Mouse (Mus musculus): Measurements from ENCODE around the gene Rbm15b. TPM values are rescaled to one million over a fixed set of nuclear protein-coding genes. Genes with fewer than 3 reads are reported as not detected.

The Rbm15b gene
- 17.8 and 19.6 TPM in 2 replicates for polyA plus RNA-seq (2015; fragmentation: Nextera tagmentation; extraction: Ambion mirVana)

GRCm38 (mm10) chr9:106886828-106887702 lies at the start of gene Rbm15b:
TSS of gene Rbm15b (minus strand) at chr9:106887428.
- 2% methylated on average over 91 of the region's 101 CpGs for WGBS
- peak within 1 kb of the TSS; percentile 94 for H3K27ac ChIP-seq (replicated peaks)
- H3K4me1 ChIP-seq (replicated peaks) = peaks cover 80% of the 10 kb centered on the region
- peak within 1 kb of the TSS; percentile 98 for H3K4me3 ChIP-seq
- ATAC-seq (ENCODE audit: low read depth) = peak; percentile 60
- peaks cover 59% of the 10 kb centered on the region for H3K36me3 ChIP-seq
- H3K9me3 ChIP-seq = no peaks in the 10 kb centered on the region
- H3K27me3 ChIP-seq = no peaks in the 10 kb centered on the region
- H3K4me2 ChIP-seq = peak within 1 kb of the TSS; percentile 100
- H3K9ac ChIP-seq = peak within 1 kb of the TSS; percentile 99

- H3K27me3 ChIP-seq = no peaks in the 10 kb centered on the region
- no peaks in the 10 kb centered on the region for H3K4me1 ChIP-seq (replicated peaks)
- H3K4me3 ChIP-seq = no peak overlapping the region
- ATAC-seq (ENCODE audit: low read depth) = no peak
- H3K9me3 ChIP-seq = no peaks in the 10 kb centered on the region
- 88% methylated on average over 1 of the region's 1 CpGs for WGBS
- no peak overlapping the region for H3K9ac ChIP-seq
- H3K27ac ChIP-seq (replicated peaks) = no peak overlapping the region
- H3K4me2 ChIP-seq = no peak overlapping the region
- H3K36me3 ChIP-seq = peaks cover 65% of the 10 kb centered on the region
Measured at GRCm38 (mm10) chr9:106934998-106935397, 47.8 kb upstream of the Rbm15b start.

- WGBS = 93% methylated on average over 6 of the region's 6 CpGs
- ATAC-seq (ENCODE audit: low read depth) = no peak
Measured at GRCm38 (mm10) chr9:106914878-106915277, 27.6 kb upstream of the Rbm15b start.

GRCm38 (mm10) chr9:106913759-106914158 lies 26.5 kb upstream of the Rbm15b start:
- no peak for ATAC-seq (ENCODE audit: low read depth)
- peaks cover 27% of the 10 kb centered on the region; the same call in 1 of the 2 replicates for H3K36me3 ChIP-seq
- no peak overlapping the region for H3K27ac ChIP-seq (replicated peaks)
- H3K4me1 ChIP-seq (replicated peaks) = no peaks in the 10 kb centered on the region
- H3K27me3 ChIP-seq = no peaks in the 10 kb centered on the region
- H3K9me3 ChIP-seq = no peaks in the 10 kb centered on the region
- no peak overlapping the region for H3K4me3 ChIP-seq
- WGBS = 22% methylated on average over 1 of the region's 1 CpGs
- no peak overlapping the region for H3K4me2 ChIP-seq
- no peak overlapping the region for H3K9ac ChIP-seq

More at GRCm38 (mm10) chr9:106914878-106915277, 27.6 kb upstream of the Rbm15b start:
- Histone ChIP-seq H3K9ac (no peak overlapping the region), H3K4me1 (replicated peaks) (no peaks in the 10 kb centered on the region), H3K9me3 (no peaks in the 10 kb centered on the region), H3K27ac (replicated peaks) (no peak overlapping the region), H3K27me3 (no peaks in the 10 kb centered on the region), H3K36me3 (peaks cover 19% of the 10 kb centered on the region; the same call in 1 of the 2 replicates), H3K4me3 (no peak overlapping the region), H3K4me2 (no peak overlapping the region)

- Histone ChIP-seq H3K27ac (replicated peaks) (no peak overlapping the region), H3K4me2 (no peak overlapping the region), H3K4me3 (no peak overlapping the region), H3K9me3 (no peaks in the 10 kb centered on the region), H3K9ac (no peak overlapping the region), H3K36me3 (peaks cover 37% of the 10 kb centered on the region; the same call in 1 of the 2 replicates), H3K4me1 (replicated peaks) (no peaks in the 10 kb centered on the region), H3K27me3 (no peaks in the 10 kb centered on the region)
- WGBS = 82% methylated on average over 1 of the region's 1 CpGs
- no peak for ATAC-seq (ENCODE audit: low read depth)
Measured at GRCm38 (mm10) chr9:106911624-106912023, 24.4 kb upstream of the Rbm15b start.

GRCm38 (mm10) chr9:106908715-106909114 lies 21.5 kb upstream of the Rbm15b start:
- Histone ChIP-seq H3K4me1 (replicated peaks) (no peaks in the 10 kb centered on the region), H3K4me2 (no peak overlapping the region), H3K36me3 (peaks cover 41% of the 10 kb centered on the region; the same call in 1 of the 2 replicates), H3K9me3 (no peaks in the 10 kb centered on the region), H3K27me3 (no peaks in the 10 kb centered on the region), H3K4me3 (no peak overlapping the region), H3K9ac (no peak overlapping the region), H3K27ac (replicated peaks) (peak overlapping the region; percentile 46; the same call in 1 of the 2 replicates)
- no peak for ATAC-seq (ENCODE audit: low read depth)
- WGBS = 53% methylated on average over 5 of the region's 5 CpGs

GRCm38 (mm10) chr9:106908174-106908573 lies 20.9 kb upstream of the Rbm15b start:
- WGBS = 90% methylated on average over 3 of the region's 3 CpGs
- H3K9ac ChIP-seq = no peak overlapping the region

GRCm38 (mm10) chr9:106906597-106906996 lies 19.4 kb upstream of the Rbm15b start:
- Histone ChIP-seq H3K4me1 (replicated peaks) (no peaks in the 10 kb centered on the region), H3K27me3 (no peaks in the 10 kb centered on the region), H3K9ac (no peak overlapping the region), H3K27ac (replicated peaks) (no peak overlapping the region), H3K4me2 (no peak overlapping the region), H3K4me3 (no peak overlapping the region), H3K36me3 (peaks cover 34% of the 10 kb centered on the region), H3K9me3 (no peaks in the 10 kb centered on the region)
- WGBS = 89% methylated on average over 8 of the region's 8 CpGs
- no peak for ATAC-seq (ENCODE audit: low read depth)

More at GRCm38 (mm10) chr9:106908174-106908573, 20.9 kb upstream of the Rbm15b start:
- Histone ChIP-seq H3K27me3 (no peaks in the 10 kb centered on the region), H3K4me3 (no peak overlapping the region), H3K9me3 (no peaks in the 10 kb centered on the region), H3K27ac (replicated peaks) (no peak overlapping the region), H3K4me2 (no peak overlapping the region), H3K36me3 (peaks cover 40% of the 10 kb centered on the region; the same call in 1 of the 2 replicates), H3K4me1 (replicated peaks) (no peaks in the 10 kb centered on the region)
- no peak for ATAC-seq (ENCODE audit: low read depth)

- Histone ChIP-seq H3K27me3 (no peaks in the 10 kb centered on the region), H3K9ac (no peak overlapping the region), H3K4me2 (no peak overlapping the region), H3K36me3 (peaks cover 48% of the 10 kb centered on the region), H3K9me3 (no peaks in the 10 kb centered on the region), H3K4me3 (no peak overlapping the region), H3K4me1 (replicated peaks) (no peaks in the 10 kb centered on the region), H3K27ac (replicated peaks) (no peak overlapping the region)
- no peak for ATAC-seq (ENCODE audit: low read depth)
- WGBS = 19% methylated on average over 1 of the region's 1 CpGs
Measured at GRCm38 (mm10) chr9:106903791-106904134, 16.5 kb upstream of the Rbm15b start.

GRCm38 (mm10) chr9:106903099-106903790 lies 16.0 kb upstream of the Rbm15b start:
- no peak overlapping the region for H3K4me2 ChIP-seq
- H3K9me3 ChIP-seq = no peaks in the 10 kb centered on the region
- H3K4me3 ChIP-seq = no peak overlapping the region
- H3K36me3 ChIP-seq = peaks cover 47% of the 10 kb centered on the region
- ATAC-seq (ENCODE audit: low read depth) = no peak
- 75% methylated on average over 4 of the region's 4 CpGs for WGBS
- no peaks in the 10 kb centered on the region for H3K4me1 ChIP-seq (replicated peaks)
- no peaks in the 10 kb centered on the region for H3K27me3 ChIP-seq
- no peak overlapping the region for H3K9ac ChIP-seq
- H3K27ac ChIP-seq (replicated peaks) = no peak overlapping the region

GRCm38 (mm10) chr9:106901596-106901995 lies 14.4 kb upstream of the Rbm15b start:
- H3K4me1 ChIP-seq (replicated peaks) = no peaks in the 10 kb centered on the region
- H3K4me2 ChIP-seq = no peak overlapping the region
- H3K27me3 ChIP-seq = no peaks in the 10 kb centered on the region
- peaks cover 53% of the 10 kb centered on the region for H3K36me3 ChIP-seq
- H3K4me3 ChIP-seq = no peak overlapping the region
- no peak for ATAC-seq (ENCODE audit: low read depth)
- H3K27ac ChIP-seq (replicated peaks) = no peak overlapping the region
- no peak overlapping the region for H3K9ac ChIP-seq
- WGBS = 90% methylated on average over 7 of the region's 7 CpGs
- no peaks in the 10 kb centered on the region for H3K9me3 ChIP-seq

GRCm38 (mm10) chr9:106898901-106899300 lies 11.7 kb upstream of the Rbm15b start:
- no peaks in the 10 kb centered on the region for H3K4me1 ChIP-seq (replicated peaks)
- no peak overlapping the region for H3K27ac ChIP-seq (replicated peaks)
- no peaks in the 10 kb centered on the region for H3K27me3 ChIP-seq
- no peak overlapping the region for H3K4me3 ChIP-seq
- H3K9me3 ChIP-seq = no peaks in the 10 kb centered on the region
- peaks cover 66% of the 10 kb centered on the region for H3K36me3 ChIP-seq
- WGBS = 77% methylated on average over 1 of the region's 1 CpGs
- H3K4me2 ChIP-seq = no peak overlapping the region
- no peak for ATAC-seq (ENCODE audit: low read depth)
- no peak overlapping the region for H3K9ac ChIP-seq
